Mouse (Mus musculus): ENCODE measurements around the gene Trim65. TPM values are rescaled to one million over a fixed set of nuclear protein-coding genes. Genes with fewer than 3 reads are reported as not detected.

Trim65 gene
- total RNA-seq, 2 experiments from 2014 or later = 7.0 to 7.1 TPM

- DNase-seq (ENCODE audit: low spot score in 2 of 2) = no peak
- intact Hi-C loops (cut with DNase I) = loop anchor here (2.0 kb wide), 1 partner anchor 15 kb away; no protein-coding TSS in a partner anchor
Measured at GRCm38 (mm10) chr11:116078221-116078620, 52.7 kb downstream of the Trim65 start.

GRCm38 (mm10) chr11:116077446-116078204 lies 53.3 kb downstream of the Trim65 start, which contains the start of gene Unc13d:
Gene Unc13d (minus strand): TSS chr11:116077961.
- intact Hi-C loops (cut with DNase I) = loop anchor here (2.0 kb wide), 1 partner anchor 15 kb away; no protein-coding TSS in a partner anchor
- no peak for DNase-seq (ENCODE audit: low spot score in 2 of 2)

GRCm38 (mm10) chr11:116076836-116077235 lies 54.1 kb downstream of the Trim65 start:
- no peak for DNase-seq (ENCODE audit: low spot score in 2 of 2)
- intact Hi-C loops (cut with DNase I) = no loop called here

- DNase-seq (ENCODE audit: low spot score in 2 of 2) = no peak
- intact Hi-C loops (cut with DNase I) = no loop called here
Measured at GRCm38 (mm10) chr11:116076266-116076540, 54.7 kb downstream of the Trim65 start.

- intact Hi-C loops (cut with DNase I) = no loop called here
- no peak for DNase-seq (ENCODE audit: low spot score in 2 of 2)
Measured at GRCm38 (mm10) chr11:116075539-116076265, 55.2 kb downstream of the Trim65 start.

GRCm38 (mm10) chr11:116074436-116074991 lies 56.4 kb downstream of the Trim65 start:
- intact Hi-C loops (cut with DNase I) = no loop called here
- no peak for DNase-seq (ENCODE audit: low spot score in 2 of 2)

GRCm38 (mm10) chr11:116072608-116073007 lies 58.3 kb downstream of the Trim65 start:
- no peak for DNase-seq (ENCODE audit: low spot score in 2 of 2)

More at GRCm38 (mm10) chr11:116072608-116073007, 58.3 kb downstream of the Trim65 start:
- intact Hi-C loops (cut with DNase I) = no loop called here

Other genes starting within 250 kb of the Trim65 start
- under 1 TPM in 1 of 2 experiments, not detected in 1; 0.32 TPM for gene Smim5, start 231.2 kb downstream of the Trim65 start, total RNA-seq (2021)
- gene Smim6, start 219.1 kb downstream of the Trim65 start, total RNA-seq (2021) = not detected
- 10 to 100 TPM; 40.4 to 45.5 TPM for gene Sap30bp, start 197.8 kb downstream of the Trim65 start, total RNA-seq (2021)
- gene Recql5, start 197.7 kb downstream of the Trim65 start, total RNA-seq (2021) = 10 to 100 TPM; 22.3 to 26.3 TPM
- gene Itgb4, start 156.4 kb downstream of the Trim65 start, total RNA-seq (2021) = 1 to 10 TPM; 3.7 to 6.6 TPM
- 10 to 100 TPM; 14.7 to 18.7 TPM for gene Galk1, start 118.4 kb downstream of the Trim65 start, total RNA-seq (2021)
- gene H3f3b, start 103.2 kb downstream of the Trim65 start, total RNA-seq (2021) = 100 to 1,000 TPM; 225 to 260 TPM
- gene Unk, start 100.8 kb downstream of the Trim65 start, total RNA-seq (2021) = 10 to 100 TPM; 20.7 to 21.7 TPM
- gene Unc13d, start 53.2 kb downstream of the Trim65 start, total RNA-seq (2021) = 1 to 10 TPM in 1 of 2 experiments, under 1 TPM in 1; 0.82 to 1.0 TPM
- 100 to 1,000 TPM; 342 to 363 TPM for gene Wbp2, start 44.1 kb downstream of the Trim65 start, total RNA-seq (2021)
- 1 to 10 TPM; 7.0 to 7.4 TPM for gene Trim47, start 3.9 kb downstream of the Trim65 start, total RNA-seq (2021)
- gene Mrpl38, start 7.7 kb upstream of the Trim65 start, total RNA-seq (2021) = 10 to 100 TPM; 53.0 to 53.8 TPM
- gene Fbf1, start 37.0 kb upstream of the Trim65 start, total RNA-seq (2021) = 10 to 100 TPM; 72.8 to 82.1 TPM
- gene Ten1, start 67.7 kb upstream of the Trim65 start, total RNA-seq (2021) = 10 to 100 TPM; 40.6 to 42.4 TPM
- gene Acox1, start 67.9 kb upstream of the Trim65 start, total RNA-seq (2021) = 100 to 1,000 TPM; 110 to 111 TPM
- 1 to 10 TPM in 1 of 2 experiments, under 1 TPM in 1; 0.92 to 1.1 TPM for gene Evpl, start 106.9 kb upstream of the Trim65 start, total RNA-seq (2021)
- 10 to 100 TPM; 65.8 to 69.8 TPM for gene Srp68, start 143.1 kb upstream of the Trim65 start, total RNA-seq (2021)
- gene Galr2, start 149.8 kb upstream of the Trim65 start, total RNA-seq (2021) = not detected
- gene Exoc7, start 176.1 kb upstream of the Trim65 start, total RNA-seq (2021) = 10 to 100 TPM; 95.7 to 97.4 TPM
- 1 to 10 TPM; 4.8 to 6.3 TPM for gene Foxj1, start 204.3 kb upstream of the Trim65 start, total RNA-seq (2021)